Mouse (Mus musculus): ENCODE results near the gene Suclg2.

The Suclg2 gene

DNA sequence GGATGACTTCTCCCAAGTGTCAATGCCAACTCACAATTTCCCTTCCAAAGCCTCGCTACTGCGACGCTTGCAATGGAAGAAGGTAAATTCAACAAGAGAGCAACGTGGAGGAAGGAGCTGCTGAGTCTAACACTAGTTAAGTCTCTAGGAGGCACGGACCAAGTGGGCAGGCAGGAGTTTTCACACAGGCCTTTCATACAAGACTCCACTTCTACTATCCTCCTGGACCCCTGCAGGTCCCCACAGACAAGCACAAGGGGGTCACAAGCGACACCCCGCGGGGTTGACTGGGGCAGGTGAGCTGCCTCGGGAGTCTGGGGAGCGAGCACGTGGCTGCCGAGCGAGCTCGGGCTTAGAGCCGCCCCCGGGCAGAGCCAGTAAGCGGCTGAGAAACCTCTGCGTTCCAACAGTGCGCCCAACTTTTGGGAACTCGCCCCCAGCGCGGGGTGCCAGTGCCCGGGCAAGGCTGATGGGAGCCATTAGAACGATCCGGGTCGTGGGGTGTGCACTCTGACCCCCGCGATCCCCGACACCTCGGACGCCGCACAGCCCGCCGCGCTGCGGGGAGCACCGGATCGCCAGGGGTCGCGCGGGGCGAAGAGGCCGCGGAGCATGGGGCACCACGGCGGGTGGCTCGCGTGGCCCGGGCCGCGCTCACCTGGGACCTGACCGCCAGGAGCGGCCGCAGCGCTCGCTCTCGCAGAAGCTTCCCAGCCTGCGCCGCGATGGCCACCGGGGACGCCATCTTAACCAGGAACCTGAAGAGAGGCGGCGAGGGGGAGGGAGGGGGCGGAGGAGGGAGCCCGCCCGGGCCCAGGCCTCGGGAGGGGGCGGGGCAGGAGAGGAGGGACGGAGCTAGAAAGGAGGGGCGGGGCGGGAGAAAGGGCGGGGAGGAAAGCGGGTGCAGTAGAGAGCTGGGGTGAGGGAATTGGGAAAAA, at the start of gene Suclg2:
Gene Suclg2 (minus strand): TSS at position 770 of the 938 bp plus-strand sequence.
- DNase-seq (ENCODE audit: low spot score): peak; percentile 73

- DNase-seq (ENCODE audit: low spot score): no peak
These were observed 48.0 kb upstream of the Suclg2 start for GRCm38 (mm10) chr6:95766566-95766965.

- DNase-seq (ENCODE audit: low spot score): no peak
These were observed 41.1 kb upstream of the Suclg2 start for GRCm38 (mm10) chr6:95759558-95760172.

- no peak for DNase-seq (ENCODE audit: low spot score)
These were observed 23.8 kb upstream of the Suclg2 start for GRCm38 (mm10) chr6:95742378-95742777.

DNA sequence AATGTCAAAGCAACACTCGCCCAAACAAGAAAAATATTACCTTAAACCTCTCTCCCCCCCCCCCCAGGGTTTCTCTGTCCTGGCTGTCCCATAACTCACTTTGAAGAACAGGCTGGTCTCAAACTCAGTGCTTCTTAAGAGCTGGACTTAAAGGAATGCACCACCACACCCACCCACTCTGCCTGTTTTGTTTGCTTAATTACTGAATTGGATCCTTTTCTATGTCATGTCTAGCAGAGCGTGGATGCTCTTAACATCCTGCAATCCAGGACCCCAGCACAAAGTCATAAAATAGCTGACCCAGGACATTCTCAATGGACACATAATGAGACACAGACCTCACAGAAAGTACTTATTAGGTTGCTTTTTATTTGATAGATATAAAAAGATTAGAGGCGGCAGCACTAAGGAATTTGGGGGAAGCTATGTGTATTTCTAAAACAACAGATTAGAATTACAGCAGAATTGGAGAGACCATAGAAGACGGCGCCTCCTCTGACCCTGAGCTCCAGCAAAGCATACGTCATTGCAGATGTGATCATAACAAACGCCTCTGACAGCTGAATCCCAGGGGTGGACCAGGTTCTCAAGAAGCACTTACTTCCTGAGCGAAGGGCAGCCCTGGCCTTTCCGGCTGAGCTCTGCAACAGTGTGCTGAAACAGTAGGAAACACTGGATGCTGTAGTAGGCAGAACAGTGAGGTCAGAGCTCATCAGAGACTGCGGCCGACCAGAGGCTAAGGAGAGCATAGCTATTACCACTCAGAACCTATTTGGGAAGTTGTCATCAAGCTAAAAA, 13.2 kb upstream of the Suclg2 start:
- DNase-seq (ENCODE audit: low spot score): no peak

DNA sequence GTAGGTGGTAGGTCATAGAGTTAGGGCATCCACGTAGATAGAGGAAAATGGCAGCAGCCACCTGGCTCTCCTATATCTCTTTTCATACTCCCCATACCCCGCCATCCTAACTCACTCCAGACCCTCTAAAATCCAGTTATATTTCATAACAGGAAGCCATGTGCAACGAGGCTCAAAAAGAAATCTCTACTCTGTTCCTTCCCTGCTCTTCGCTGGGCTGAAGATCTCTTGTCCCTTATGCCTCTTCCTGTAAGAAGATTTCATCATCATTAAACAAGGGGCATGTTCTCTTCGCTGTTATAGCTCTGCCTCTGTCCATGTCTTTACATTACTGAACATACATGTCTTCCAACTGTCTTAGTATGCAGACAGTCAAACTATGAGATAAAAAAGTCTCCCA, 10.8 kb upstream of the Suclg2 start:
- DNase-seq (ENCODE audit: low spot score): no peak

DNA sequence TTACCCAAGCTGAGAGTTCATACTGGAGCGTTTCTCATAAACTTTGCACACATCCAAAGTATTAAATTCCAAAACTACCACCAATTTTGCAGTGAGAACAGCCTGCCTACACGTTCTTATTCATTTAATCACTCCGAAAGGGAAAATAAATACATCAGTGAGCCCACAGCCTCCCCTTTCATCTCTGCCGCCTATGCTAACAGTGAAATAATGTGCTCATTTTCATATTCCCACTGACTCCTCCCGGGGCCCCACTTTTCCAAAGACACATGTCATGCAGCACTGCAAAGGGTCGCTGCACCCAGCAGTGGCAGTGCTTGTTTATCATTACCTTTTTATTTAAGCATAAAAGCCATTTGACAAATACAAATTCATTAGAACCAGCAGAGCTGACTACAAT, 6.7 kb upstream of the Suclg2 start:
- DNase-seq (ENCODE audit: low spot score): no peak

- DNase-seq (ENCODE audit: low spot score): no peak
These were observed 4.8 kb upstream of the Suclg2 start for GRCm38 (mm10) chr6:95723361-95723760.

DNA sequence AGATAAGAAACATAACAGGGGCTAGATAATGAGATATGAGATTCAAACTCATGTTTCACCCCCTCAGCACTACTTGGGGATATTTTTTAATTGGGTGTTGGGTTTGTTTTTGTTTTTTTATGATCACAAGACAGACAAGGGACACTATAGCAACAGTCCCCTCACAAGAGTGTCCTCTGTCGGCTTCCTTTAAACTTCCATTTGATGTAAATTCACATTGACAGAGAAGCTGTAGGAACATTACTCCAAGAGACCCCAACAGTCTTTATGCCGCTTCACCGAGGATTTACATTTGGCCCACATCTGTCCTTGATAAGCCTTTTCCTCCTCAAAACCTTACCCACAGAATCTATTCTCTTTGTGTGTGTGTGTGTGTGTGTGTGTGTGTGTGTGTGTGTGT, 1.2 kb upstream of the Suclg2 start:
- DNase-seq (ENCODE audit: low spot score): no peak

DNA sequence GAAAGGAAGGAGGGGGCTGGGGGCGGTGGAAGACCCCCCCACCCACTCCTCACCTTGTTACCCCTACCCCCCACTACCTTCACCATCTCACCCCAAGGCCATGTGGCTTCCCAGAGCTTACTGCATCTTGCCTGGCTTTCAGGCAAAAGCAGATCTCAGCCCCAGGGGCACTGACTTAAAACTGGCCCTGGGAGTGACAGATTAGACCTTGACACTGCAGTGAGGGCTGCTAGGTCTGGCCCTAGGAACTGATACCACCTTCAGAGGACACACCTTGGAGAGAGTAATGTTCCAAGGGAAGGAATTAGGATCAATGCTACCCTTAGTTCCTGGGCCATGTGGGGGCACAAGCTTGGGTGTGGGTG, 351 bp upstream of the Suclg2 start:
- no peak for DNase-seq (ENCODE audit: low spot score)

DNA sequence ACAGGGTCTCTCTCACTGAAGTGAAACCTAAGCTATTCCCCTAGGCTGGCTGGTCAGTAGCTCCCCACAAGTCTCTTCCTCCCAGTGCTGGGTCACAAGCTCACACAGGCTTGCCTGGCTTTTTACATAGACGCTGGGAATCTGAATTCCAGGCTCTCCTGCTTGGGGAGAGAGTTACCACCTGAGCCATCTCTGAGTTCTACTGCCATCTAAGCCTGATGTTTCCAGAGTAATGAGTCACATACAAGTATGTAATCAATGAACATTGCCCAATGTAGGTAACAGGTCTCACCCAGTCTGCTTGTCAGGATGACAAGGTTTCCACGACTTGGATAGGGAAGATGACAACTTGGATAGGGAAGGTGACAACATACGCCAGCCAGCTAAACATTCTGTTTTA, 1.5 kb downstream of the Suclg2 start:
- no peak for DNase-seq (ENCODE audit: low spot score)

DNA sequence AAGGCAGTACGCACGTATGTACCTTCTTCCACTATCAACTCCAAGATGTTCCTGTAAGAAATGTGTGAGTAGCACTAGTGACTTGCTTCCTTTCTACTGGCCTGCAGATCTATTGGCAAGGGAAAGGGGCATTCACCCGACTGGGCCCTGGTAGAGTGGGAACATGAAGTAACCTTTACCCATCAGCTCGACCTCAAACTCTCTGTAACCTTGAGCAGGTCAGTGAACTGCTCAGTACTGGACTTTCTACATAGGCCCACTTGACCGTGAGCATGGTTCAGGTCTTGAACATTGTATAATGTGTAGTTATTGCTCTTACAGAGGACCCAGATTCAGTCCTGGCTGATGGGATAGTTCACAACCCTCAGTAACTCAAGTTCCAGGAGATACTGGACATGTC, 2.1 kb downstream of the Suclg2 start:
- no peak for DNase-seq (ENCODE audit: low spot score)

DNA sequence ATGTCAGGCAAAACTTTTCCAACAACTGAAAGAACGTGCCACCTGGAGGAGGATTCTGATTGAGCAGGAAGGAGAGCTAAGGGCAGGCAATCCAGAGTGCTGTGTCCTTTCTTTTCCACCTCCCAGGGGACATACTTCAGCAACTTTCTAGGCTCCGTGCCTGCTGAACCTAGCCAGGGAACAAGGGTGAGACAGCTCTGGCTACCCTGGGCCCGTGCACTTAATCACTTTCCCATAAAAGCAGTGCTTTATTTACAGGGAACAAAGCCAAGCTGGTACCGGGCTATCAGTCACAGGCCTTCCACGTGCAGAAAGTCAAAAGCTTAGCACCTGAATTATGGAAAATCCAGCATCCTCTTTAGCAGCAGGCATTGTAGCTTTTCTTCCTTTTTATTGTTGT, 5.4 kb downstream of the Suclg2 start:
- DNase-seq (ENCODE audit: low spot score): peak; percentile 9

DNA sequence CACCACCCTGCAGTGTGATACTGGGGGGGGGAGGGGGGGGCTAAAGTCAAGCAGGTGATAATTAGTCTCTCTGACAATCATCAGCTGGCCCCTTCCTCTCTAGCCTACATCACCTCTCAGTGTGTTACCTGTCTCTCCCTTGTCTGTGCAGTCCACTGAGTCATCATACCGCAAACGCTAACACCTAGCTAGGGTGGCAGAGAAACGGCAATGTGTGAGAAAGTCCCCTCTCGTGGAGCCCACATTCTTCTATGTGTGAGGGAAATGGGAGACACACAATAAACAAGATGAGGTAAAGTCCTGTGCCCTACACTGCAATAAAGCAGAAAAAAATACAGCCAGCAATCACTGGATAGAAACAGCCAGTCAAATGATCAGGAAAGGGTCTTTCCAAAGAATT, 6.5 kb downstream of the Suclg2 start:
- no peak for DNase-seq (ENCODE audit: low spot score)

- DNase-seq (ENCODE audit: low spot score): no peak
These were observed 6.9 kb downstream of the Suclg2 start for GRCm38 (mm10) chr6:95711671-95712070.

DNA sequence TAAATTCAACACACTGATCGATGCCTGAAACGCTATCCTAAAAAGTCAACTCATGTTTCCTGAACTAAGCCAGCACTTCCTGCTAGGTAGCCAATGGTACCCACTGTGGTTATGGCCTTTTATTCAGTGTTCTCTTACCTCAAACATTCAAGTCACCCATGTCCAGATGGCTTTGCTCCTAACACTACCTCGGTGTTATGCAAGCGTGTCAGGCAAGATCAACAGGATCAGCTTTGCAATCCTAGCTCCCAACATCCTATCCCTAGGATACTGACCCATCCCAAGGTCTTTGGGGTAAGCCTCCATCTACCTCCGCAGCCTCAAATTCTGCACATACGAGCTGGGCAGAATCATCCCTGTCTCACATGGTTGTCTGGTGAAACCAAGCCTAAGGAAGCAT, 7.7 kb downstream of the Suclg2 start:
- DNase-seq (ENCODE audit: low spot score): no peak

DNA sequence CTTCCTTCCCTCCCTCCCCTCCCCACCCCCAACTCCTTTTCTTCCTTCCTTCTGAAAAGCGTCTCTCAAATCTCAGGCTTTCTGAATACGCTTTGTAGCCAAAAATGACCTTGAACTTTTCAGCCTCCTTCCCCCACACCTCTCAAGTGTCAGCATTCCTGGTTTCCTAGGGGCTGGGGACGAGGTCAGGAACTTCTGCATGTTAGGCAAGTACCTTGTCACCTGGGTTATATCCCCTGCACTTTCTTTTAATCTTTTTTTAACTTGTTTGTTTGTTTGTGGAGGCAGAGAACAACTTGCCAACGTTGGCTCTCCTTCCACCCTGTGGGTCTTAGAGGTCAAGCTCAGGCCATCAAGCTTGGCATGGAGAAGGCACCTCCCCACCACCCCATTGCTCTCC, 9.1 kb downstream of the Suclg2 start:
- DNase-seq (ENCODE audit: low spot score): no peak

- no peak for DNase-seq (ENCODE audit: low spot score)
These were observed 9.5 kb downstream of the Suclg2 start for GRCm38 (mm10) chr6:95709106-95709505.

- no peak for DNase-seq (ENCODE audit: low spot score)
These were observed 14.0 kb downstream of the Suclg2 start for GRCm38 (mm10) chr6:95704626-95705025.

DNA sequence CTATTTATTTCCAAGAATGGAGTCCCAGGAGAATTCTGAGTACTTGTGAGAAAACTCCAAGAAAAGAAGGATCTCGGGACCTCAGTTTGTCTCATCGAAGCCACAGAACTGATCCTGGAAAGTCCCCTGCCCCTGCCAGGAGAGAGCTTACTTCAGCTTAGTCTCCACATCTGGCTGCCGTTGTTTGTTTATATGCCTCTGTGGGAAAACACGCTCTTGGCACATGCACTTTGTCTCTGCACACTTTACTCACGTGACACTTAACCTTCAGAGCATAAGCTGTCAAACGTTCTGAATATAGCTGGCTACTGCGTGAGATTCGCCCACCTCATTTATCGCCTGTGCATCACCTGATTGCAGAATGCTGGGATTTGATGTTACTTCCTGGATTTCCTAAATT, 16.4 kb downstream of the Suclg2 start:
- no peak for DNase-seq (ENCODE audit: low spot score)

GRCm38 (mm10) chr6:95701786-95702185, 16.8 kb downstream of the Suclg2 start:
- no peak for DNase-seq (ENCODE audit: low spot score)

GRCm38 (mm10) chr6:95700981-95701610, 17.5 kb downstream of the Suclg2 start:
- DNase-seq (ENCODE audit: low spot score): no peak

All from ovary, adult 18-20 months (tissue).